Mouse (Mus musculus) adipose tissue, adult 10 weeks (tissue): ENCODE data around the gene Nutf2-ps1. TPM values are rescaled to one million over a fixed set of nuclear protein-coding genes. Genes with fewer than 3 reads are reported as not detected.

Experiments
- polyA plus RNA-seq: library from polyadenylated mRNA; stranded (reverse); fragments of 350-450 nt; fragmentation: Illumina TruSeq; extraction: RNeasy Lipid Tissue Mini Kit (QIAGEN cat#74804); gene quantifications from one replicate; pipeline ENCODE4 v1.2.3, GENCODE M21; 2014; ENCODE audit warnings: low read depth, low replicate concordance

The Nutf2-ps1 gene
- 14.1 TPM for polyA plus RNA-seq

GRCm38 (mm10) chr19:53588968-53589367 lies at the start of gene Nutf2-ps1:
Gene Nutf2-ps1, minus strand, starts transcription at chr19:53589068.

GRCm38 (mm10) chr19:53599757-53600539 lies 11.1 kb upstream of the Nutf2-ps1 start, which contains the start of gene Smc3:
Gene Smc3, plus strand, starts transcription at chr19:53600398.

Other genes with a start within 250 kb of the Nutf2-ps1 start
- not detected for gene Gm10197, start 217.3 kb downstream of the Nutf2-ps1 start, polyA plus RNA-seq
- 32.8 TPM for gene Smndc1, start 198.5 kb downstream of the Nutf2-ps1 start, polyA plus RNA-seq
- gene Dusp5, start 60.0 kb downstream of the Nutf2-ps1 start, polyA plus RNA-seq, result 17.8 TPM
- 24.8 TPM for gene Smc3, start 11.3 kb upstream of the Nutf2-ps1 start, polyA plus RNA-seq
- gene Rbm20, start 88.2 kb upstream of the Nutf2-ps1 start, polyA plus RNA-seq, result 2.2 TPM